Mouse (Mus musculus): ENCODE measurements around the gene Gstt1.
"Not testable (repeated sequence)": the region's sequence is repeated elsewhere in the genome, so short reads cannot be mapped to it uniquely, and the experiment has no call there.

Gene Gstt1

DNA sequence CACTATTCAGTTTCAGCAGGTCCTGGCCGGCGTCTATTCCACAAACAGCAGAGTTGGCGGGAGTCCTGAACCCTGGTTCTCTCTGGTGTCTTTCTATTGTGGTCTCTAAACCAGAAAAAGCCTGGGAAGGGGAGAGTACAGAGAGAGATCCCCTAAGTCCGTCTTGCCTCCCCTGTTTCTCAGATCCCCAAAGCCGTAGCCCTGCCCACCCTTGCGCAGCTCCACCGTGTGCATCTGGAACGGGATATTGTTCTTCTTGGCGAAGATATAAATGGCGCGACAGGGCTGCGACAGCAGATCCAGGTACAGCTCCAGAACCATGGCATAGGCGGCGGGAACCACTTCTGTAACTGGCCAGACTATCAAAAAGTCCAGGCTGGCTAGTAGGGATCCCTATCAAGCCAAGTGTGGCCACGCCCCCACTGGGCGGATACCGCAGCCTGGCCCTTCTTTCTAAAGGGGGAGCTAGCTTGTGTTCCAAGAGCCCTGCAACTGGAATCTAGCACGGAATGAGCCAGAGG is at the start of gene Gstt1:
Gene Gstt1 (minus strand): TSS at position 409 of the 521 bp plus-strand sequence.
- DNase-seq (ENCODE audit: low spot score in 2 of 2): peak in 1 of 2 experiments; percentile 25

DNA sequence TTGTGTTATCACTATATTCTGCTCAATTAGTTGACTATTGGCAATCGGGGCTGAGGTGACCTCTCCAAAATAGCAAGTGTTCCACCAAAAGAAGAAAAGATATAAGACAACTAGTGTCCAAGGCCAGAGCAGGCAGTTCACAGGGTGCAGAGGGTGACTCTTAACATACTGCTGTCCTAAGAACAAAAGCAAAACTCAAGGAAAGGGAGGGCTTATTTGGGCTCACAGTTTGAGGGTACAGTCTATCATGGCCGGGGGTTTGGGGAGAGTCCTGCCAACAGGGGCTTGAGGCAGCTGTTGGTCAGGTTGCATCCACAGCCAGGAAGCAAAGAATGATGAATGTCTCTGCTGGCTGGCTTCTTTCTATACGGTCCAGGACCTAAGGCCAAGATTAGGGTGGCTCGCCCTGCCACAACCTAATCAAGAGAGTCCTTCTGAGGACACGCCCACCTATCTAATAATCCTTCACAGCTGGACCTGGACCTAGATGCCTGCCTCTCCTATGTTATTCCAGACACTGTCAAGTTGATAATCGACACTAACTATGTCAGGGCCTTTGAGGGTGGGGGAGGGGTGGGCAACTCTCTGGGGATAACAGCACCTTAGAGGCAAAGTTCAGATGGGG is 47.0 kb upstream of the Gstt1 start:
- DNase-seq (ENCODE audit: low spot score in 2 of 2): no peak

DNA sequence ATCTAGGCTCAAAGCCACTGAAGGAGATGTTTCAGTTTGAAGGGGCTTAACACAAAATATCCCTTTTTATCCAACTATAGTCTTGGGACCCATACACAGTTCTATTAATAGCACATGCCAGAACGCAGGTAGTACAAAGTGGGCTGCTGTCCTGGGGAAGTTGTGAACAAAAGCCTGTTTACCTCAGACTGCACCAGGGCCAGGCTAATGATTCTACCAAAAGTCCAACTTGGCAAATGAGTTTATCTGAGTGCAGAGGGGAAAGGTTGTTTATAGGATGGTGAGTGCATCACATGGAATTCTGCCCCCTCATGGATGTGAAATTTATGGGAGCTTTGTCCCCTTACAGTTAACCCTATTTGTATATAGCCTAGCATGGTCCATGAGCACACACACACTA is 46.4 kb upstream of the Gstt1 start:
- no peak for DNase-seq (ENCODE audit: low spot score in 2 of 2)

DNA sequence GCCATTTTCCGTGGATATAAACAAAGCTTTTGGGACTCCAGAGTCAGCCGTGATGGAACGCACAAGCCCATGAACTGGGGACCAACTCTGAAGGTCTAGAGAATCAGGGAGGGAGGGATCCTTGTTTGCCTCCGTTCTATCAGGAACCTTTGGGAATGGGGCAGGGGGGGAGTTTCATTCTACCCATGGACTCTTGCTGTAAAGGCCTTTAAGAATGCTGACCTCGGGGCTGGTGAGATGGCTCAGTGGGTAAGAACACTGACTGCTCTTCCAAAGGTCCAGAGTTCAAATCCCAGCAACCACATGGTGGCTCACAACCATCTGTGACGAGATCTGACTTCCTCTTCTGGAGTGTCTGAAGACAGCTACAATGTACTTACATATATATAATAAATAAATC is 45.5 kb upstream of the Gstt1 start:
- DNase-seq (ENCODE audit: low spot score in 2 of 2): not testable (repeated sequence)

DNA sequence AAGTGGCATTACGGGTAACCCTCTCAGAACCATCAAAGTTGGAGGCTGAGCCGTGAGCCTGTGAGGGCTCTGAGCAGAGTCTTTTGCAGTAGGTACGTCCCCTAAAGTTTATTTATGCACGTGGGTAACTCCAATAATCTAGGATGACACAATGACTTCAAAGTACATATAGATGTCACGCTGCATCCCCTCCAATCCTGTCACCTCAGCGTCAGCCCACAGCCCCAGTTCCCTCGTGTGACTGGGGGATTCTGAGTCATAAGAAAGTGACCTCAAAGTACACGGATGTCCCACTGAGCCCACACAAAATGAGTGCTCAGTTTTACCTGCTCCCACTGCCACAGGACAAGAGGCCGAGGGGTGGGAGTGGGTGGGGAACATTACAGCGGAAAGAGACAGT is 40.7 kb upstream of the Gstt1 start:
- no peak for DNase-seq (ENCODE audit: low spot score in 2 of 2)

DNA sequence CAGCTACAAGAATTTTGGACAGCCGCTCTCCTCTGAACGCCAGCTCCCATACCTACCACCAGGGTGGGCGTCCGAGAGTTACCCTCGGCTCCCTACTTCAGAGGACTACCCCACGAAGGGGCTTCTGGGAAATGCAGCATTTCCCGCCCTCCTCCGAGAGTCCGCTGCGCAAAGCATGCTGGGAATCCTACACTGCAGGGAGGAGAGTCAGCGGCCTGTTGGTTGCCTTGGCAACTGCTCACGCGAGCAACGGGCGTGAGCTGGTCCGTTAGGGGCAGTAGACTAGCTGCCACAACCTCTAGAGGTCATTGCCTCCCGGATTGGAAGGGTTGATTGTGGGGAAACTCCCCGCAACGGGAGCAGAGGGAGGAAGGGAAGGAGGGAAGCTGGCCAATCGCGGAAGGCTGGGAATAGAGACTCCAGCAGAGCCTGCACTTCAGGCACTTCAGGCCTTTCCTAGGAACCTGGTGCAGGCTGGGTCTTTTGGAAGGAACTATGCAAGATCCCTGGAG is 38.9 kb upstream of the Gstt1 start, which contains the start of gene Gstt2:
Gene Gstt2 (minus strand): TSS at position 177 of the 512 bp plus-strand sequence.
- peak; percentile 93 to 95 for DNase-seq (ENCODE audit: low spot score in 2 of 2)

DNA sequence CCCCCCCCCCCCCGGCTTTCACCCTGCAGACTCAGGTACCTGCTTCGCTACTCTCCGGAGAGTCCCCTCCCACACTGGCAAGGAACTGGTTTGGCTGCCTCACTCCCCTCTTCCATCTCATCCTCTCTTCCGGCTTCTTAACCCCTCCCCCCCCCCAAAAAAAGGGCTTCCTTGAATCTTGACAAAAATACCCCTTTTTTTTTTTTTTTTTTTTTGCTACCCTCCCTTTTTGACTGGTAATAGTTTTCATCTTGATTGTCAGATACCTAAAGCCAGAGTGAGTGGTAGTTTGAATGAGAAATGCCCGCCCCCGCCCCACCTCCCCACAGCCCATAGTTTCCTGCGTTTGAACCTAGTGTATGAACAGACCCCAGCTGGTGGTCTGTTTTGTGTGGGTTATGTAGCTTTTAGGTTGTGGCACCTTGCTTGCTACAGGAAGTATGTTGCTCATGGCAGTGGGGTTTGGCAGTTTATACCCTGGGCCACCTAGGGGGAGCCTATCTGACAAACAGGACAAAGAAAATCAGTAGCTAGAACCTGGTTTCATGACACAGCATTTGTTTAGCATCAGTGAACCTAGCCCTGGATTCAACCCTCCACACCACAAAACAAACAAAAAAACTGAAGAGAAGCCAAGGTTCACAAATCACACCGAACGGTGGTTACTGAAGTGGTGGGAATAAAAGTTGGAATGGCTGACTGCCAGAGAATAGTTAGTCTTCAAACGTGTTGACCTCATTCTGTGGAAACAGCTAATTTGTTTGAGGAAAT is 37.6 kb upstream of the Gstt1 start:
- no peak for DNase-seq (ENCODE audit: low spot score in 2 of 2)

DNA sequence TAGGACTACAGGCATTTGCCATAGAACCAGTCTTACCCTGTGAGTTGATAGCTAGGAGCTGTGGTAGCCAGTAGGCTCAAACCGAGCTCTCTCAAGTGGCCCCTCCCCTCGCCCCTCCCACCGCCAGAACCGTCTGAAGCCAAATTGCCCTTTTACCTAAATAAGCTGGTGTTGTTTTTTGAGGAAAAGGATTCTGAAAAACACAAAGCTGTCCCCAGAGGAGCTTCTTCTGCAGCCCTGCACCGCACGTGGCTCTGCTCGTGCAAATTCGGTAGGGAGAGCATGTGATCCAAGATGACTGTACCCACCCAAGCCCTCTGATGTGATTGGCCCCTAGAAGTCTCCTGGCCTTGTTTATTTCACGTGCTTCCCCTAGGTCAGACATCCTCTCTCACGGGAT is 36.9 kb upstream of the Gstt1 start:
- DNase-seq (ENCODE audit: low spot score in 2 of 2): no peak

DNA sequence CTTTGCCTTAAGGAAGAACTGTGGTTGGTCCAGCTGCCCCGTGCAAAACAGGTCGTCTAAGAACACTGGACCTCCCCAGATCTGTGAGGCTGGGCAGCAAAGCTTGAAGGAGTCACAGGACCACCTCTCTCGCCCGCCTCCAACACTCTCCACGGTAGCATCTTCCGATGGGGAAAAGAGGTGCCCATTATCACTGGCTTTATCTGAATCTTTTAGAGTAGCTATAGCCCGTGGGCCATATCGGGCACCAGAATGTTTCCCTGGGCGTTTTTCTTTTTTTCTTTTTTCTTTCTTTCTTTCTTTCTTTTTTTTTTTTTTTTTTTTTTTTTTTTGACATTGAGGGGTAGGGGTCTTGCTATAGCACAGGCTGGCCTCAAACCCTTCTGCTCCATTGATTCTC is 36.3 kb upstream of the Gstt1 start:
- DNase-seq (ENCODE audit: low spot score in 2 of 2): no peak

DNA sequence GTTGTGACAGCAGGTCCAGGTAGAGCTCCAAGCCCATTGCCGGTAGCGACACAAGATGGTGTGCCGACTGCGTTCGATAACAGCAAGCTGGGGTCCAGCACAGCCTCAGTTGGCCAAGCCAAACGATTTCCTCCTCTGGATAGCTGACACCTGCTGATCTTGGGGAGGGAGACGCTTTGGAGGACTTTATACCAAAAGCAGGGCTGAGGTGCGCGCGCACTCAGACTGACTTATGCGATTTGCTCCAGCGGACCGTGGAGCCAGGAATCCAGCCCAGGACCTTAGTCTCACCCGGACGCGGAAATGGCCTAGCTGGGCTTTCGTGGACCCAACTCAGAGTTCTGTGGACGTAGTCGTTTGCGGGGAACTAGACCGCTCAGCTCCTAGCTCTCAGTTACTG is 35.9 kb upstream of the Gstt1 start:
- DNase-seq (ENCODE audit: low spot score in 2 of 2): peak in 1 of 2 experiments; percentile 41

DNA sequence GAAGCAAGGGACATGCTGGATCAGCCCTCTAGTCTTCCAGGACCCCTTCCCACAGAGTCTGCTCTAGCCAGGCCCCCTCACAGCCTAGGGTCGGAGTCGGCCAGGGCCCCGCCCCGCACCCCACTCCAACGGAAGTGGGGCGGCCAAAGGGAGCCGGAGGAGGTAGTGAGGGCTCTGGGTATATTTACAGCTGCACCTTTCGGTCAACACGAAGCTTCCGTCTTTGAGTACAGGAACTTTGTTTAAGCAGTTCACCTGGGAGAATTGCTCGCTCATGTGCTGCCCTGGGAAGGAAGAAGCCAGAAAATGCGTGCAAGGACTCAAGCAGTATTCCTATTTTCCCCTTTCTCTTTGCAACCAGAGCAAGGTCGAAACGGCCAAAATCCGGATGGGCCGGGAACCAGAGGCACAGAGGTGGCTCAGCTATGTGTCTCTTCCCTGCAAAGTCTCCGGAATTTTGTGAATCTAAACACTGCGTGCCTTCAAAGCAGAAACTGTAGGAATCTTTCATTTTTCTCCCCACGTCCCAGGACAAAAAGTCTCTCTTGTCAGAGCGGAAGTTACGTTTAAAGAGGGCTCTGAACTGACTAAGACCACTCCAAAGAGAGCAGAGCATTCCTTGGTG is 35.2 kb upstream of the Gstt1 start:
- DNase-seq (ENCODE audit: low spot score in 2 of 2): no peak

DNA sequence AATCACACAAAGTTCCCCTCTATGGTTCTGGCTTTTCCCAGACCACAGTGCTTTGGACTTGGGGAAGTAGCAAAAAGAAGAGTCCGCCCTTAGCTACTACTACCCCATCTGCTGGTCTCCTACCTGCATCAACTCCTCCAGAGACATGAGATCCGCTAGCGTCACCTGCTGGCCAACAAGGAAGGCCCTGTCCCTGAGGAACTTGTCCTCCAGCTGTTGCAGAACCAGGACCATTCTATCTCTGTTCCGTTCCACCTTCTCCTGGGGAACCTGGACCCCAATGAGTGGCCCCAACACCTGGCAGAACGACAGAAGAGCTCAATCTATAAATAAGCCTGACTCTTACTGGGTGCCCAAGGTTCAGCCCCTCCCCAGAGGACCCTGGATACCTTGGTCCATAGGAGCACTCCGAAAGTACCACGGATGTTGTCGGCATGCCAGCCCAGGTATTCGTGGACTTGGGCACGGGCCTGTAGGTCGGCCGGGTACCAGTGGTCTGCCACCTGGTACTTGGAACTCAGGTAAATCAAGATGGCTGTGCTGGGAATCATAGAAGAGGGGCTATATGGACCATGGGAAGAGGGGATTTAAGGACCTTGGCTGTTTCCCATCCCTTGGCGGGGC is 34.0 kb upstream of the Gstt1 start:
- DNase-seq (ENCODE audit: low spot score in 2 of 2): peak in 1 of 2 experiments; percentile 57

DNA sequence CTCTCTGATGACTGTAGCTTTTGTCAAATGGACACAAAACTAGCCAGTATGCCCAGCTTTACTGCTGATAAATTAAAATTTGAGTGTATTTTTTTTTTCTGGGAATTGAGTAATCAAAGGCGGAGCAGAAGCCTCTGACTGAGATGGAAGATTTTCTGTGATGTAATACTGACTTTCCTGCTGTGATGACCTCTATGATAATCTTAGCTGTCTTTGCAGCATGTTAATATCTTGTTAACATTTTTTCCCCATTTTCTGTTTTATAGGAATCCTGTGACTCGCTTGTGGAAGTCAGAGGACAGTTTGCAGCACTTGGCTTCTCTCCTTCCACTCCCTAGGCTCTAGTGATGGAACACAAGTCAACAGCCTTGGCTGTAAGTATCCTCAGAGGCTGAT is 31.9 kb upstream of the Gstt1 start:
- no peak for DNase-seq (ENCODE audit: low spot score in 2 of 2)

DNA sequence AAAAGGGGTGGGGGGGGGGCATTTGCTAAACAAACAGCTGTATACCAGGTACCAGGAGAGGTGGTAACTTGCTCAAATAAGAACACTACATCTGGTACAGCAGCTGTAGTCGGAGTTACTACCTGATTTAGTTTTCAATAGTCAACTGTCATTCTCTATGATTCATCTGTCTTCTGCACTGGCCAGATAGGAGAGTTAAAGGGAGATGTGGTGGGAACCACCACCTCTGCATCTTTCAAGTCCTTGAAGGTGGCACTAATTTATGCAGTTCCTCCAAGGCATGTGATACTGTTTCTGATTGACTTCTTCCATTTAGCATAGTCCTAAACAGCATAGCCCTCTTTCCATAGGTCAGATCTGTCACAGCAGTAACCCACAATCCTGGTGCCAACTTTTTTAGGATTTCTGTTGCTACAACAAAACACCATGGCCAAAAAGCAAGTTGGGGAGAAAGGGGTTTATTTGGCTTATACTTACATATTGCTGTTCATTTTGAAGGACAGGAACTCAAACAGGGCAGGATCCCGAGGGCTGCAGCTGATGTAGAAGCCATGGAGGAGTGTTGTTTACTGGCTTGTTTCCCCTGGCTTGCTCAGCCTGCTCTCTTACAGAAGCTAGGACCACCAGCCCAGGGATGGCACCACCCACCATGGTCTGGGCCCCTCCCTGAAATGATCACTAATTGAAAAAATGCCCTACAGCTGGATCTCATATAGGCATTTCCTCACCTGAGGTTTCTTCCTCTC is 31.3 kb upstream of the Gstt1 start:
- no peak for DNase-seq (ENCODE audit: low spot score in 2 of 2)

DNA sequence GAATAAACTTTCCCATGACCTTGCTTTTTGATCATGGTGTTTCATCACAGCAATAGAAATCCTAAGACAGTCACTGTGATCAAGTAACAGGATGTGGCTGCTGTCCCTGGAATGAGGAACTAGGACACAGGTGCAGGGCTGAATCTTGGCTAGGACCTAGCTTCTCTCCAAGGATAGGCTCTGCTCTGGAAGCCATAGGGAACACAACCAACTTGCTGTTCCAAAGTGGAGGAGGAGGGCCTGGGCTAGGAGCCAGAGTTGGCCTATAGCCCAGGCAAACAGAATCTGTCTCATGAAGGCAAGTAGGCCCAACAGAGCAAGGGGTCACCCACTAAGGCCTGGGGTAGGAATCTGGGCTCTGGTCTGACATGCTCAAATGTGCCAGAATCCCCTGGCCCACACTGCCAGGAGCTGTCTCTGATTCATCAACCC is 30.1 kb upstream of the Gstt1 start:
- no peak for DNase-seq (ENCODE audit: low spot score in 2 of 2)

DNA sequence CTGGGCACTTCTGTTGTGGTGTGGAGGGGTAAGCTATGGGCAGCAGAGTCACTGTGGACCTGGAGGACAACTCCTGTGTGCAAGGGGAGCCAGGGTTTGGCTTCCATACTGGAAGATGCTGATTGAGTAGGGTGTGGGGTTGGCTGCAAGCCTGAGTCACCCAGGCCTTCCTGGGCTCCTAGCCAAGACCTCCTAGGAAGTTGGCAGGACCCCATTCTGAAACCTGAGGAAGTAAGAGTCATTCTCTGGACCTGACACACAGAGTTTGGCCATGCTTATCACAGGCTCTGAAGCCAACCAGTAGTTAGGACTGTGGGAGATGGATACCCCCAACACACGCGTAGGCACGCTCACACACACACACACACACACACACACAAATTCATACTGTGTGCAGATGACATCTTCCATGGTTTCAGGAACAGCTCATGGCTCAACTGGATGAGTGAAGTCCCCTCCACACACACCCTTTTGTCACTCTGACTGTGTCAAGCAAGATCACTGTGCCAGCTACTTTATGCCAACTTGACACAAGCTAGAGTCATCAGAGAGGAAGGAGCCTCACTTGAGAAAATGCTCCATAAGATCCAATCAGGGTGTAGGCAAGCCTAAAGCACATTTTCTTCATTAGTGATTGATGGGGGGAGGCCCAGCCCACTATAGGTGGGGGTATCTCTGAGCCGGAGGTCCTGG is 29.4 kb upstream of the Gstt1 start:
- DNase-seq (ENCODE audit: low spot score in 2 of 2): no peak

DNA sequence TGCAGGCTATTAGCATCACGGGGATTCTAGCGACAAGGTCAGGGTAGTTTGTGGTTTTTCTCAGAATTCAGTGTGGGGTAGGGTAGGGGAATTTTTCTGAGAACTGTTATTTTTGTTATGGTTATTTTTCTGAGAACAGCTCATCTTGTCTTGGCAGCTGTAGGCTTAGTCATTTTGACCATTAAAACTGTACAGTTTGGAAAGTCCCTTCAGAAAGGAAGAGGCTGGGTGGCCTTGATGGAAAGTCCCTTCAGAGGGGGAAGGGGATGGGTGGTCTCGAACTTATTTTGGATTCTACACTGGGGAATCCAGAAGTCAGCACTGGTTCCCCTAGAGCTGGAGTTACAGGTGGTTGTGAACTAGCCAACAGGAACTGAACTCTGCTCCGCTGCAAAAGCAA is 26.1 kb upstream of the Gstt1 start:
- DNase-seq (ENCODE audit: low spot score in 2 of 2): no peak

DNA sequence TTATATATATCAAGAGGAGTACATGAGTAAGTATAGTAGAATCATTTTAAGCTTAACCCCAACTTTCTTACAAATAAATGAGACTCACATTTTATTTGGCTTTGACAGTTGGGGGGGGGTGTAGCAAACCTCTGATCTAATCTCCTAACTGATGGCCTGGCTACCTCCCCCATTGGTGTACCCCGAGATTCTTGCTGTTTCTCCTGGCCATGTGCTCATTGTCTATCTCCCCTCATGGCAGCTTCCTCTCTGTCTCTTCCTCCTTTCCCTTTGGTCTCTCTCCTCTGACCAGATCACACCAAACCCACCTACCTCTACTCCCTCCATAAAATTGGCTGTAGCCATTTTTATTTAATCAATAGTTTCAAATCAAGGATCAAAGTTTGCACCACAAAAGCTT is 25.4 kb upstream of the Gstt1 start:
- DNase-seq (ENCODE audit: low spot score in 2 of 2): no peak

DNA sequence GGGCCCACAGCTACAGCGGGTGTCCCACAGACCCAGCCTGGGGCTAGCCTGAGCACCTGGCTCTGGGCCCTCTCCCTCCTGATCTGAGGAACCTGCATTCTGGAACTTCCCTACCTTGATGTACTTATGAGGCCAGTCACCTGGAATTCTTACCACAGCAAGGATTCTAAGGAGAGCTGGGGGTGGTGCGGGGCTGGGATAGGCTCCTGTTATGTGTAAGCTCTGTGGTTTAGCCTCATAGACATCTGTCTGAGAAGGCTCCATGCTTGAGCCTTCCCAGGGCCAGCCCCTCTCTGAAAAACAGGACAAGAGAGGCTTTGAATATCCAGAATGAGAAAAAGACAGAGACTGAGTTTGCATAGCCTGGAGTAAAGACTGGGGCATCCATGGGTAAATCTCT is 24.1 kb upstream of the Gstt1 start, which contains the start of gene Gstt4:
Gene Gstt4 (minus strand): TSS at position 101 of the 400 bp plus-strand sequence.
- no peak for DNase-seq (ENCODE audit: low spot score in 2 of 2)

DNA sequence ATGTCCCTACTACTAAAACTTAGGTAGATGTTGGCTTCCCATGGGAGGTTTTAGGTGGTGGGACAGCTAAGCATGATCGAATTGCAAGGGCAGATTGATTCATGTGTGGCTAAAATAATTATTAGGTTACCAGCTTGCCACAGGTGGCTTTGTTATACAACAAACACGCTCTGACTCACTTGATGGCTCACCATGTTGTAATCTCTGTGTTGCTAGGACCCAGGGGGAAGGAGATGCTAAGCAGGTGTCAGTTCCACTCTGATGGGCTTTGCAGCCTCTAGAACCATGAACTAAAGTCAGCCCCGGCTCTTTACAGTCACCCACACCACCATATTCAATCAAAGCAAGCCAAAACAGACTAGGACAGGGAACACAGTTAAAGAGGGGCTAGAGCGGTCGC is 21.5 kb upstream of the Gstt1 start:
- no peak for DNase-seq (ENCODE audit: low spot score in 2 of 2)

DNA sequence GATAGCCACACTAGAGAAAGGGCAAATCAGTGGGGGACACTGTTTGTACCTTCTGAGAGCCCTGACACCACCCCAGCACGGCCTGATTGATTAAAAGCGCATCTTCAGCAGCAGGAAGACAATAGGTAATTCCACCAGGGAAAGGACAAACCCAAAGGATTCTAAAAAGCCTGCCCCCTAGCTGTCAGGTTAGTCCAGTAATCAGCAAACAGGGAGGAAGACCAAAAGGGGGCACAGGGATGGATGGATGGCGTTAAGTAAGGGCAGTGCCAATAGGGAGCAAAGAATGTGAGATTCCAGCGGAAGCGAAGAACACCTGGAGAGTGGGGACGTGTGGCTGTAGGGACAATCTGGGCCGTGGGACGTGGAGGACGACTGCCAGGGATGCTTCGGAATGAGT is 20.3 kb upstream of the Gstt1 start:
- no peak for DNase-seq (ENCODE audit: low spot score in 2 of 2)
